Comparison of ENCODE assay signal across 9 mouse cellular contexts in genomic region chr17:23610361-23610800, GRCm38 (mm10). TPM values are rescaled to one million over a fixed set of nuclear protein-coding genes. Genes with fewer than 3 reads are reported as not detected.
DNase-seq lines count a peak whose midpoint lies in the region; ATAC-seq and TF ChIP-seq lines count a peak whose summit lies in the region.
"Had no signal": no experiment of that assay in that cellular context is flagged by ENCODE, and none has a peak within 500 bp of the region (broad histone marks: within the 10 kb centered on the region; RNA-seq: fewer than 3 reads in every experiment).

No protein-coding gene starts in this region.

- intact Hi-C loops in left cerebral cortex, adult 2 months (cut with DNase I): no loop called here
- intact Hi-C loops in heart, postnatal 36 days (cut with DNase I): loop anchor here (1.0 kb wide), 1 partner anchor 40 kb away; no protein-coding TSS in a partner anchor

- no peak overlapping the region for H3K27ac ChIP-seq in left cerebral cortex, adult 2 months
- no peak overlapping the region for H3K27ac ChIP-seq in cortical plate, adult 2 months (ENCODE audit: insufficient read depth, low read length)
- no peak overlapping the region for H3K27ac ChIP-seq in limb, embryonic 12.5 days
- no peak overlapping the region for H3K27ac ChIP-seq in neural tube, embryonic 11.5 days (ENCODE audit: low read depth, low read length)

- no peak for TF ChIP-seq POLR2A in cortical plate, adult 2 months (IDR thresholded peaks at IDR 0.05; ENCODE audit: extremely low read depth, insufficient read depth, low read length)

- peak; percentile 67; the same call in 1 of the 2 replicates for ATAC-seq in limb, embryonic 12.5 days (ENCODE audit: insufficient number of reproducible peaks, insufficient read depth, low FRiP score, low TSS enrichment, low read depth)
- peak; percentile 38; the same call in 1 of the 2 replicates for ATAC-seq in neural tube, embryonic 11.5 days (ENCODE audit: insufficient read depth, low FRiP score, low TSS enrichment)

- H3K4me1 ChIP-seq in cortical plate, adult 2 months (ENCODE audit: control insufficient read depth, insufficient read depth, low read length): no peaks in the 10 kb centered on the region
- no peaks in the 10 kb centered on the region for H3K4me1 ChIP-seq in limb, embryonic 12.5 days (replicated peaks)
- H3K4me1 ChIP-seq in neural tube, embryonic 11.5 days (ENCODE audit: control insufficient read depth, insufficient read depth, low read length): no peaks in the 10 kb centered on the region

- H3K4me2 ChIP-seq in limb, embryonic 12.5 days: no peak overlapping the region
- H3K4me2 ChIP-seq in neural tube, embryonic 11.5 days (ENCODE audit: low read depth): no peak overlapping the region

- H3K9ac ChIP-seq in limb, embryonic 12.5 days (replicated peaks): no peak overlapping the region
- H3K9ac ChIP-seq in neural tube, embryonic 11.5 days (ENCODE audit: low read length): no peak overlapping the region

- DNase-seq in left cerebral cortex, adult 2 months (ENCODE audit: extremely low spot score in 1 of 2, low spot score in 2 of 2): peak; percentile 16 to 39
- no peak for DNase-seq in left cerebral cortex, adult 9 months (ENCODE audit: low spot score in 2 of 2)
- peak; percentile 89 for DNase-seq in T-cell, adult 2 months (ENCODE audit: low spot score)
- DNase-seq in heart, postnatal 36 days: peak; percentile 44 to 65
- peak; percentile 50 for DNase-seq in neural tube, embryonic 11.5 days (ENCODE audit: low spot score)
- DNase-seq in thymus, postnatal 14 days: peak; percentile 90

- TF ChIP-seq CTCF in left cerebral cortex, adult 2 months (IDR thresholded peaks at IDR 0.05): peak; percentile 73
- TF ChIP-seq CTCF in cortical plate, adult 2 months (IDR thresholded peaks at IDR 0.05; ENCODE audit: extremely low read depth, insufficient read depth, low read length): peak; percentile 40; the same call in 1 of the 2 replicates

- no peaks in the 10 kb centered on the region for H3K36me3 ChIP-seq in limb, embryonic 12.5 days
- no peaks in the 10 kb centered on the region for H3K36me3 ChIP-seq in neural tube, embryonic 11.5 days (ENCODE audit: control insufficient read depth, insufficient read depth, low read length)

- H3K27me3 ChIP-seq in limb, embryonic 12.5 days: no peaks in the 10 kb centered on the region
- no peaks in the 10 kb centered on the region for H3K27me3 ChIP-seq in neural tube, embryonic 11.5 days (ENCODE audit: control insufficient read depth, insufficient read depth, low read length)

- WGBS in limb, embryonic 12.5 days: 81% methylated on average over 28 of the region's 28 CpGs
- WGBS in neural tube, embryonic 11.5 days: 87% methylated on average over 28 of the region's 28 CpGs

- H3K4me3 ChIP-seq in left cerebral cortex, adult 2 months: no peak overlapping the region
- H3K4me3 ChIP-seq in cortical plate, adult 2 months (ENCODE audit: insufficient read depth, low read length): no peak overlapping the region
- no peak overlapping the region for H3K4me3 ChIP-seq in limb, embryonic 12.5 days (replicated peaks)
- H3K4me3 ChIP-seq in neural tube, embryonic 11.5 days (ENCODE audit: low read depth, low read length): no peak overlapping the region
- H3K4me3 ChIP-seq: erythroblast, embryonic 14.5 days had no signal

- H3K9me3 ChIP-seq in limb, embryonic 12.5 days: no peaks in the 10 kb centered on the region
- H3K9me3 ChIP-seq in neural tube, embryonic 11.5 days (ENCODE audit: control insufficient read depth, low read length): no peaks in the 10 kb centered on the region

RNA-seq across cellular contexts. Expression of gene Zscan10, which starts 9.7 kb away (rescaled TPM):
- not detected for total RNA-seq in left cerebral cortex, adult 2 months (2021)
- 0.13 TPM in 1 of 2 replicates, not detected in the other for polyA plus RNA-seq in cortical plate, adult 2 months (2012; rRNA removed)
- total RNA-seq in heart, postnatal 36 days (2021): not detected
- 0.37 and 0.45 TPM in 2 replicates for polyA plus RNA-seq in limb, embryonic 12.5 days (2016; fragmentation: Nextera tagmentation; extraction: Ambion mirVana)
- polyA plus RNA-seq in neural tube, embryonic 11.5 days (2014; fragmentation: Nextera tagmentation; extraction: Ambion mirVana): 0.91 TPM in 1 of 2 replicates, not detected in the other
- polyA plus RNA-seq: erythroblast, embryonic 14.5 days had no signal

RNA-seq across cellular contexts. Expression of gene Zfp13, which starts 11.1 kb away (rescaled TPM):
- 10 to 100 TPM; 24.7 to 32.0 TPM for total RNA-seq in left cerebral cortex, adult 2 months (2021)
- polyA plus RNA-seq in cortical plate, adult 2 months (2012; rRNA removed): 27.2 and 28.5 TPM in 2 replicates
- total RNA-seq in heart, postnatal 36 days (2021): 1 to 10 TPM; 2.4 to 4.1 TPM
- 22.0 and 25.5 TPM in 2 replicates for polyA plus RNA-seq in limb, embryonic 12.5 days (2016; fragmentation: Nextera tagmentation; extraction: Ambion mirVana)
- polyA plus RNA-seq in neural tube, embryonic 11.5 days (2014; fragmentation: Nextera tagmentation; extraction: Ambion mirVana): 19.7 and 20.3 TPM in 2 replicates

RNA-seq across cellular contexts. Expression of gene Mmp25, which starts 34.7 kb away (rescaled TPM):
- total RNA-seq in left cerebral cortex, adult 2 months (2021): under 1 TPM; 0.07 to 0.12 TPM
- 0.23 and 0.28 TPM in 2 replicates for polyA plus RNA-seq in cortical plate, adult 2 months (2012; rRNA removed)
- under 1 TPM in 1 of 2 experiments, not detected in 1; 0.14 TPM for total RNA-seq in heart, postnatal 36 days (2021)
- 0.92 and 0.99 TPM in 2 replicates for polyA plus RNA-seq in limb, embryonic 12.5 days (2016; fragmentation: Nextera tagmentation; extraction: Ambion mirVana)
- 0.85 and 0.94 TPM in 2 replicates for polyA plus RNA-seq in neural tube, embryonic 11.5 days (2014; fragmentation: Nextera tagmentation; extraction: Ambion mirVana)
- polyA plus RNA-seq: erythroblast, embryonic 14.5 days had no signal

RNA-seq across cellular contexts. Expression of gene Zfp213, which starts 46.3 kb away (rescaled TPM):
- total RNA-seq in left cerebral cortex, adult 2 months (2021): 1 to 10 TPM; 6.8 TPM
- 7.9 and 8.7 TPM in 2 replicates for polyA plus RNA-seq in cortical plate, adult 2 months (2012; rRNA removed)
- total RNA-seq in heart, postnatal 36 days (2021): 1 to 10 TPM; 4.9 to 5.1 TPM
- 24.7 and 26.6 TPM in 2 replicates for polyA plus RNA-seq in limb, embryonic 12.5 days (2016; fragmentation: Nextera tagmentation; extraction: Ambion mirVana)
- 23.4 and 24.3 TPM in 2 replicates for polyA plus RNA-seq in neural tube, embryonic 11.5 days (2014; fragmentation: Nextera tagmentation; extraction: Ambion mirVana)

RNA-seq across cellular contexts. Expression of gene Bicdl2, which starts 49.9 kb away (rescaled TPM):
- not detected for total RNA-seq in left cerebral cortex, adult 2 months (2021)
- 0.10 TPM in 1 of 2 replicates, not detected in the other for polyA plus RNA-seq in cortical plate, adult 2 months (2012; rRNA removed)
- not detected for total RNA-seq in heart, postnatal 36 days (2021)
- polyA plus RNA-seq in limb, embryonic 12.5 days (2016; fragmentation: Nextera tagmentation; extraction: Ambion mirVana): 1.2 and 1.3 TPM in 2 replicates
- 0.54 TPM in 1 of 2 replicates, not detected in the other for polyA plus RNA-seq in neural tube, embryonic 11.5 days (2014; fragmentation: Nextera tagmentation; extraction: Ambion mirVana)
- polyA plus RNA-seq: erythroblast, embryonic 14.5 days had no signal

Comparison
In these comparisons a context has a peak if more than half of its experiments do, and no peak if none do; other contexts are left out.
1. DNase-seq: peak in left cerebral cortex, adult 2 months (2 of 2), T-cell, adult 2 months (single experiment), heart, postnatal 36 days (2 of 2), neural tube, embryonic 11.5 days (single experiment) and thymus, postnatal 14 days (single experiment); none in left cerebral cortex, adult 9 months (0 of 2).